Mouse (Mus musculus) adrenal gland, postnatal 10 days (tissue): ENCODE results near the gene Haao. TPM values are rescaled to one million over a fixed set of nuclear protein-coding genes. Genes with fewer than 3 reads are reported as not detected.
A peak's percentile ranks its signal among the peaks of the same experiment; 100 is the strongest.
"Not testable (repeated sequence)": the region's sequence is repeated elsewhere in the genome, so short reads cannot be mapped to it uniquely, and the experiment has no call there.

ENCODE experiments used
- DNase-seq: peaks from one replicate; pipeline ENCODE4 v3.0.0; 2021; ENCODE audit warnings: mixed read lengths
- total RNA-seq, 2 experiments: library from RNA; stranded (reverse); gene quantifications; 2 replicates each; pipeline ENCODE4 v1.2.3; 2021

Haao gene
- total RNA-seq, 2 experiments from 2014 or later = 12.6 to 27.1 TPM

- peak; percentile 52 for DNase-seq
Observed at GRCm38 (mm10) chr17:83866582-83866981, 18.8 kb upstream of the Haao start.

GRCm38 (mm10) chr17:83865366-83865765 lies 17.6 kb upstream of the Haao start:
- DNase-seq = no peak

- DNase-seq = peak; percentile 71
Observed at GRCm38 (mm10) chr17:83862134-83862881, 14.5 kb upstream of the Haao start.

- DNase-seq = peak; percentile 98
Observed at GRCm38 (mm10) chr17:83861444-83862133, 13.8 kb upstream of the Haao start.

GRCm38 (mm10) chr17:83860968-83861367 lies 13.2 kb upstream of the Haao start:
- not testable (repeated sequence) for DNase-seq

GRCm38 (mm10) chr17:83860224-83860623 lies 12.5 kb upstream of the Haao start:
- DNase-seq = no peak

GRCm38 (mm10) chr17:83859639-83860038 lies 11.9 kb upstream of the Haao start:
- no peak for DNase-seq

GRCm38 (mm10) chr17:83858413-83858812 lies 10.7 kb upstream of the Haao start:
- no peak for DNase-seq

- peak; percentile 59 for DNase-seq
Observed at GRCm38 (mm10) chr17:83854284-83854918, 6.6 kb upstream of the Haao start.

GRCm38 (mm10) chr17:83853831-83854230 lies 6.1 kb upstream of the Haao start:
- no peak for DNase-seq

- no peak for DNase-seq
Observed at GRCm38 (mm10) chr17:83850864-83851263, 3.1 kb upstream of the Haao start.

GRCm38 (mm10) chr17:83850458-83850857 lies 2.7 kb upstream of the Haao start:
- peak; percentile 95 for DNase-seq

- DNase-seq = no peak
Observed at GRCm38 (mm10) chr17:83849717-83850116, 2.0 kb upstream of the Haao start.

- DNase-seq = no peak
Observed at GRCm38 (mm10) chr17:83849081-83849675, 1.4 kb upstream of the Haao start.

- no peak for DNase-seq
Observed at GRCm38 (mm10) chr17:83848482-83848881, 719 bp upstream of the Haao start.

GRCm38 (mm10) chr17:83847100-83847499 lies 663 bp downstream of the Haao start:
- DNase-seq = no peak

GRCm38 (mm10) chr17:83846301-83847021 lies 1.3 kb downstream of the Haao start:
- DNase-seq = no peak

GRCm38 (mm10) chr17:83845538-83845937 lies 2.2 kb downstream of the Haao start:
- DNase-seq = no peak

GRCm38 (mm10) chr17:83843780-83844179 lies 4.0 kb downstream of the Haao start:
- no peak for DNase-seq

- no peak for DNase-seq
Observed at GRCm38 (mm10) chr17:83841011-83841410, 6.8 kb downstream of the Haao start.

- DNase-seq = no peak
Observed at GRCm38 (mm10) chr17:83839132-83839531, 8.6 kb downstream of the Haao start.

- no peak for DNase-seq
Observed at GRCm38 (mm10) chr17:83837659-83838190, 10.0 kb downstream of the Haao start.
